Mouse (Mus musculus): ENCODE data around the gene Nfic.

Nfic gene

GRCm38 (mm10) chr10:81418216-81419070 is 37.0 kb downstream of the Nfic start:
- no peak for DNase-seq (ENCODE audit: low spot score in 2 of 2)

- no peak for DNase-seq (ENCODE audit: low spot score in 2 of 2)
Measured at GRCm38 (mm10) chr10:81417227-81418215, 37.9 kb downstream of the Nfic start.

- no peak for DNase-seq (ENCODE audit: low spot score in 2 of 2)
Measured at GRCm38 (mm10) chr10:81416581-81417226, 38.7 kb downstream of the Nfic start.

DNA sequence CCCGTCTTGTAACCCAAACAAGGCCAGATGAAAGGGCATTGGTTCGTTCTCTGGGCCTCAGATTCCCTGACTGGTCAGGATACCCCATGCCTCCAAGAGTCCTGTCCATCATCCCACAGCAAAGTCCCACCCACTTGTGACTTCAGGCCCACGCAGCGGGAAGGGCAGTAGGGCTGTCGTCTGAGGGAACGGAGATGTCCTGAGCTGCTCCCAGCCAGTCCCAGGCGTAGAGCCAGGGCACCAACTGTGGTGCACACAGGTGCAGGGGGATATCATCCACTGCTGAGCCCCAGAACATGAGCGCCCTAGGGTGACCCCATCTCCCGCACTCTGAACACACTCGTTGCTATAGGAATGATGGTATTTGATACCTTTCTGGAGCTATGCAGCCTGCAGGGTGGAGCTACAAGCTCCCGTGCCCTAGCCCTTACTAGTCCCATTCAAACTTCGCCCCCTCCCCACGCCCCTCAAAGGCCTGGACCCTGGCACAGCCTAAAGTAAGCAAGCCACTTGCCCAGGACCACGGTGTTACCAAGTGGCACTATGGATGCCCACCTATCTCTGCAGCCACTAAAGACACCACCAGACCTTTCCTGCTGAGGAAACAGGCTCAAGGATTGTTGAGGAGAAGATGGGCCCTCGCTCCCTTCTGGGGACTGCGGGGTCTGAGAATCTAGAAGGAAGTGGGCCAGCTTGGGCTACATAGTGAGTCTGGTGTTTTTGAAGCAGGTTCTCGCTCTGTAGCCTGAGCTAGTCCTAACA is 39.7 kb downstream of the Nfic start:
- no peak for DNase-seq (ENCODE audit: low spot score in 2 of 2)

DNA sequence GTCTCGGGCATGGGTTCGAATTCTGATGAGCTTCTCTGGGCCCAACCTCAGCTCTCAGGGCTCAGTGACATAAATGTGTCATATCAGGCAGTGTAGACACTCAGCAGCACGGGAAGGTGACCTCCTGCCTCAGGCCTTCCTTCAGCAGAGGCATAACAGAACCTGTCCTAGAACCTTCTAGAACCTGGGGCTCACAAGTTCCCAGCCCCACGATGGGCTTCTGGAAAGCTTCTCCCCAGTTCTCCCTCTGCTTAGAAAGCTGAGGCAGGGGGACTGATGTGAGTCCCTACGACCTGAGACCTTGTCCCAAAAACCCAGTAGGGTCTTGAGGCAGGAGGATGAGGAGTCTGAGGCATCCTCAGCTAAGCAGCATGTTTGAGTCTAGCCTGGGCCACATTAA is 40.3 kb downstream of the Nfic start:
- DNase-seq (ENCODE audit: low spot score in 2 of 2) = no peak

GRCm38 (mm10) chr10:81414682-81415081 is 40.8 kb downstream of the Nfic start:
- DNase-seq (ENCODE audit: low spot score in 2 of 2) = no peak

DNA sequence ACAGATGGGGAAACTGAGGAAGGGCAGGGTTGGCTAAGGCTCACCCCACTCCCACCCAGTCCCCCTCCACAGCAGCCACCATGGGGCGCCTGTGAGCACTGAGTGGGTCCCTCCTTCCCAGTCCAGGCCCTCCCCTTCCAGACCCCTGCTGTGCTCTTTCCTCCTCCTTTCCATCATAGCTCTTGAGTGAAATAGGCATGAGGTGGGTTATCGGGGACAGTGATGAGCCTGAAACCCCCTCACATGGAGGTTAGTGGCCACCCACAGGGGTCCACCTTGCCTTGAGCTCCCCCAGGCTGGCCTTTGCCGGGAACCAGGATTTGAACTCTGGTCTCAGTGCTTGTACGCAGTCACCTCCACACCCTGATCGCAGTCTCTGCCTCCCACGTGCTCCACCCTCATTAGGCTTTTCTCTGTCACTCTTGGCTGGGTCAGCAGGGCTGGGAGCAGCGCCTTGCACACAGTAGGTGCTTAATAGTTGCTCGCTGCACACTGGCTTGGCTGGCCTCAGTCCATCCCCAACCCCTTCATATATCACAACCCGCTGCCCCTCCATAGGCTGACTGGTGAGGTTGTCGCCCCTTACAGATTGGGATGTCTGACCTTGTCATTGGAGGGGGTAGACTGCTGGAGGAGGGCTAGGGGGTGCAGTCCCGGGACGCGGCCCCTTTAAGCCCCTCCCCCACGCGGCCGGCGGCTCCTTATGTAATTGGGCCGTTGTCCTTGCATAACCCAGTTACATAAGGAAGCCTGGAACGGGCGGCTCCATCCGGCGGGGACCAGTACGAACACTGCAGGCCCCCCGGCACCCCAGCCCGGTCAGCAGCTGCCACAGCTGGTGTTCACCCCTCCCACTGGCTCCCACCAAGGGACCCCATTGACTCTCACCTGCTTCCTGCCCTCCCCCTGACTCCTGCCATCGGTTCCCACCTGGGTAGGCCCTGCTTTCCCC is 41.8 kb downstream of the Nfic start:
- DNase-seq (ENCODE audit: low spot score in 2 of 2) = no peak

- no peak for DNase-seq (ENCODE audit: low spot score in 2 of 2)
Measured at GRCm38 (mm10) chr10:81412586-81413309, 42.7 kb downstream of the Nfic start.

DNA sequence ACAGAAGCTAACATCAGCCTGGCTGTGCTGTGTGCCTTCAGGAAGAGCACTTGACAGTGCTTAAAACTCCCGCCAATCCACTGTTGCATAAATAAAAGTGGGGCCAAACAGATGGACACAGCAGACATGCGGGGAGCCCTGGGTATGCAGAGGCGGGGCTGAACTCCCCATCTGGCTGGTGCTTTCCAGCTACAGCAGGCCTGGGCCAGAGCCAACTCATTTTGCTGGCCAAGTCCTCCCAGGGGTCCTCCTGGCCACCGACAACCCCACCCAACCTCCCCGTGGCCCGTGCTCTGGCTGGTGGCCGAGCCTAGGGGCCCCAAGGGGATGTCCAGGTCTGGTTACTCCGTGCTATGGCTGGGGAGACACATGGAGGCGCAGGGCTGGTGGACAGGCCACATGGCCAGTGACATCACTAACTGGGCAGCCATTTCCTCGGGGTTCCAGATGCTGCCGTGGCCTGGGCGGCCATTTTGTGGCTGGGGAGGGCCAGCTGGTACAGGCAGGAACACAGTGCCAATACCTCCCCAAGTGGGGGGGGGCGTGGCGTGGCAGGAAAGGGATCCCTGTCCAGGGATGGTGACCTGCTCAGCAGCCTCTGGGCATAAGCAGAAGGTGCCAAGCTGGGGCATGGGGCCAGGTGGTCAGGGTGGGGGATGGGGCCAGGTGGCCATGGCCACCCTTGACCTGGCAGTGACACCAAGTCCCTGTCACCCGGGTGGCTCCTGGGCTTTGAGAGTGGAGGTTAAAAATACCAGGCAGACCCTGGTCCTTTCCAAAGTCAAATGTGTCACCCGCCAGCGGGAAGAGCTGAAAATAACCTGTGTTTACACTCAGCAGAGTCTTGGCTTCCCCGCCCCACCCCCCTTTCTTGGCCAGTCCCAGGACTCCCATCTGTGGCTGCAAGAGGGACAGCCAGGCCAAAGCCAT is 43.7 kb downstream of the Nfic start:
- no peak for DNase-seq (ENCODE audit: low spot score in 2 of 2)

DNA sequence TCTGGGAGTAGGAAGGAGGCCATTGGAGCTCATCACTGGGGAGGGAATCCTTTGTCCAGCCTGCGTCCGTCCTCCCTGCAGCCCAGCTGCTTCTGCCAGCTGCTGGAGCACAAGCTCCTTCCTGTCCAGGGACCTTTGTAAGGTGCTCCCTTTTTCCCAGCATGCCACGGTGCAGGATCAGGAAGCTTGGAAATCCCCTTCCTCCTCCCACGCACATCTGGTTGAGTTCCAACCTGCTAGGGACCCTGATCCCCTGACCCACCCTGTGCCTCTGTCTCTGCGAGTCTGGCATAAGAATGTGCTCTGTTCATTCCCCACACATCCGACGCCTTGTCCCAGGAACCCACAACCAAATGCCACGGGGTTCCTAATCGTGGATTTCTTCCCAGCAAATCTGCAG is 44.5 kb downstream of the Nfic start:
- DNase-seq (ENCODE audit: low spot score in 2 of 2) = no peak

DNA sequence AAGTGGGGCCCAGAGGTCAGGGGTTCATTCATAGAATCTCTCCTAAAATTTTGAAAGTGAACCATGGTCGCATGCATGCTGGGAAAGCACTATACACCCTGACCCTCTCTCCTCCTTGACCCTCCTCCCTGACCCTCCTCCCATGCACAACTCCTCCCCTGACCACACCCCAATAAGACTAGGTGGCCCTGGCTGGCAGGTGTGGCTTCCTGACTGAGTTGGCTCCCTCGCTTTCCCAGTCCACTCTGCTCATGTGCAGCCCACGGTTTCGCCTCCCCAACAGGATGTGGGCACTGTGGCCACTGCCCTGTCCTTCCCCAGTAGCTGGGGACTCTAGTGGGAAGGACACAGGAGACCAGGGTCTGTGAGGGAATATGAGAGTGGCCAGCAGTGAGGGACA is 45.1 kb downstream of the Nfic start:
- no peak for DNase-seq (ENCODE audit: low spot score in 2 of 2)

GRCm38 (mm10) chr10:81409330-81409729 is 46.1 kb downstream of the Nfic start:
- DNase-seq (ENCODE audit: low spot score in 2 of 2) = no peak

DNA sequence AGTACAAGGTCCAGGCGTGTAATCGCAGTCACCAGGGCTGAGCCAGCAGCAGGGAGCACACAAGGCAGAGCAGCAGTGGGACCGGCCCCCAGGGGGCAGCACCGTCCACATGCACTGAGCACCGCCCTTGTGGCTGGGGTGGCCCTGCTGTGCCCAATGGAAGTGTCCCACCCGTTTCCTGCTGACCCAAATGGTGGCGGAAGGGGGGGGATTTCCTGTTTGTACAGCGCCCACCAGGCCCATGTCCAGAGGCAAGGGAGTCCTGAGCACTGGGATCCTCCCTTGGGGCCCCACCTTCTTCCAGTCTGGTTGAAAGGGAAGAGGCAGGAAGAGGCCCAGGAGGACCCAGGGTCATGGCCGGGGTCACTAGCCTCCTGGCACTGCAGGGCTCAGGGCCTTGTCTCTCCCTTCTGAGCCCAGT is 46.6 kb downstream of the Nfic start:
- DNase-seq (ENCODE audit: low spot score in 2 of 2) = peak; percentile 74 to 77

DNA sequence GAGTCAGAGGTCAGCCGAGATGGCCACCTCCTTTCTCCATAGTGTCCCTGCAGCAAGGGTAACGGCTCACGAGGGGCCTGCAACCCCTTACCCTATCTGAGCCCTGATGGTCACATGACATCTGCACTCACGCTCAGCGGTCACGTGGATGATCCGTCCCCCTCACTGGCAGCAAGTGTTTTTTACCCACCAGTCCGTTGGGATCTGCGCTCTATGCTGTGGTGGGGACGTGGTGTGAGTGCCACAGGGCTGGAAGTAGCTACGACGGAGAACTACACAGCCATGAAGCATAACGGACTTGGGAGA is 47.1 kb downstream of the Nfic start:
- no peak for DNase-seq (ENCODE audit: low spot score in 2 of 2)

DNA sequence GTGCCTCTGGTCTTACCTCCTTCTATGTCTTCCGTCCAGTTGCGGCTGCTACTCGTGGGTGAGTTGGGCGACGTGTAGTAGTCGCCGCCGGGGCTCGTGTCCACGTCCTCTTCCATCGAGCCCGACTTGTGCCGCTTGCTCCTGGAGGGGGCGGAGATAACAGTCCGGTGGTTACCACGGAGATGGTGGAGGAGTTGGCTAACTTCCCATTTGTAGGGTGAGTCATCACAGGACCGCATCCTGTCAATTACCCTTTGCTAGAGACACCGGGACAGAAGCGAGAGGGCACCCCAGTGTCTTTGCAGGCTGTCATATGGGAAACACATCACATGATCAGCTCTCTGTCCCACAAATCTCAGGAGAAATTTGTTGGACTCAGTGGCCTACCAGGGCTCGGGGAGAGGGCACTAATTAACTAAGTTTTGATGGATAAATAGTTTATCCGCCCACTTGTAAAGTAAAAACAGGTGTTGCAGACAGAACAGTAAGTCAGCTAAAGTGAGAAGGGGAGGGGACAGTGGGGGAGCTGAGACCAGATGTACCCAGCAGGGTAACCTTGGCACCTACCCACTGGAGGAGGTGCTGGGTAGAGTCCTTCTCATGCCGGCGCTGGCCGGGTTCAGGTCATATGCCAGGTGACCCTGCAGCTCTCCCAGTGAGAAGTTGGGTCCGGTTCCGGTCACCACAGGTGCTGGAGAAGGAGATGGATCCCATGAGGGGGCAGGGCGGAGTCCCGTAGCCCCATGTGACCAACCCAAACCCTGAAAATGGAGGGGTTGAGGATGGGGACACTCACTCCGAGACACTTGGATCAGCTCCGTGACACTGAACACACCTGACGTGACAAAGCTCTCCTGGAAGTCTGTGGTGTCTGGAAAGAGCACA is 47.7 kb downstream of the Nfic start:
- DNase-seq (ENCODE audit: low spot score in 2 of 2) = peak; percentile 83 to 88

DNA sequence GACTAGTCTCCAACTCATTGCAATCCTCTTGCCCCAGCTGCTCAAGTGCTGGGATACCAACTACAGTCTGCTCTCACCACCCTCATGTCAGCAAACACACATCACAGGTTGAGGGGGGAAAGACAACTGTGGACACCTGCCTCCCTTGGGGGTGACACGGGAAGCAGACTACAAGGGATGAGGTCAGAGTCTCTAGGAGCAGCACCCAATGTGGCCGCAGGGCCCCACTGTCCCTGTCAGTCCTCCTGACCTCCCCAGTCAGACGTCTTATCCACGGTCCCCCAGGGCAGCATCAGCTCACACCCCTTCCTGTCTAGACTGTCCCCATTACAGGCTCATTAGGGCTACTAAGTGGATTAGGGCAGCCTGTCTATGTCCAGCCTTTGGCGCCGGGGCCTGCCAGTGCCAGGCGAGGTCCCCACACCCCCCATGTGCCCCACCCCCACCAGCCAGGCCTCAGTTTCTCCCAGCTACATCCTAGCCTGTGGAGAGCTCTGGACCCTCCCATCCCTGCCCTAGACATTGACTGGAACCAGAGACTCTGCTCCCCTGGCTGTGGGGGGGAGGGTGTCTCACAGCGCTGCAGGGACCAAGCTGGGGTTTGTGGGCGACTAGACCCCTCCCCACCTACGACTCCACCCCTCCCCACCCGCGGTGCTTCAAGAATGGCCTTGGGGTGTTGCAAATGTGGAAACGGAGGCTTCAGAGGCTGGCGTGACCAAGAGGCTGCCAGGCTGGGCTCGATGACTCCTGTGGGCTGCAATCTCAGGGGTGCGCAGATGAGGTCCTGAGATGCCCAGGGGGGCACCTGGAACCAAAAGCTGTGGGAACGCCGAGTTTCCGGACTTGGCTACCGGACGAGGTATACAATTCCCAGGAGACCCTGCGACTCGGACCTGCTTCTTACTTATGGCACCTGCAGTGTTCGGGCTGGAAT is 48.7 kb downstream of the Nfic start:
- no peak for DNase-seq (ENCODE audit: low spot score in 2 of 2)
